Mouse (Mus musculus) midbrain, embryonic 13.5 days (tissue): Measurements from ENCODE around the gene Mier3. TPM values are rescaled to one million over a fixed set of nuclear protein-coding genes. Genes with fewer than 3 reads are reported as not detected.

ENCODE experiments used
- ATAC-seq: fragments of 200-750 bp; cut with Nextera tagmentation; 2 replicates; pipeline ENCODE4 v1.8.0; 2017; ENCODE audit warnings: mild to moderate bottlenecking, moderate TSS enrichment, moderate library complexity
- H3K27ac ChIP-seq: fragments of 300-500 bp; sonication (generic); 2 replicates; pipeline ENCODE4 v1.5.1; 2015; ENCODE audit warnings: inconsistent platforms, mild to moderate bottlenecking, moderate library complexity
- H3K27me3 ChIP-seq: fragments of 300-500 bp; sonication (generic); 2 replicates; pipeline ENCODE4 v1.6.1; 2015; ENCODE audit warnings: mild to moderate bottlenecking, inconsistent platforms
- H3K36me3 ChIP-seq: fragments of 300-500 bp; sonication (generic); 2 replicates; pipeline ENCODE4 v1.6.1; 2015; ENCODE audit warnings: mild to moderate bottlenecking, inconsistent platforms
- H3K4me1 ChIP-seq: fragments of 300-500 bp; sonication (generic); replicated peaks from 2 replicates; pipeline ENCODE4 v1.6.1; 2015; ENCODE audit warnings: inconsistent platforms
- H3K4me2 ChIP-seq: fragments of 300-500 bp; sonication (generic); replicated peaks from 2 replicates; pipeline ENCODE4 v1.6.1; 2015; ENCODE audit warnings: moderate library complexity, mild to moderate bottlenecking, inconsistent platforms
- H3K4me3 ChIP-seq: fragments of 300-500 bp; sonication (generic); replicated peaks from 2 replicates; pipeline ENCODE4 v1.5.1; 2015; ENCODE audit warnings: mild to moderate bottlenecking, inconsistent platforms
- H3K9ac ChIP-seq: fragments of 300-500 bp; sonication (generic); replicated peaks from 2 replicates; pipeline ENCODE4 v1.6.1; 2015; ENCODE audit warnings: mild to moderate bottlenecking, inconsistent platforms
- H3K9me3 ChIP-seq: fragments of 300-500 bp; sonication (generic); 2 replicates; pipeline ENCODE4 v1.6.1; 2016; ENCODE audit warnings: mild to moderate bottlenecking, inconsistent platforms
- WGBS: fragments of 180-500 bp; shearing (Covaris S2); methylation state at CpG from one replicate; pipeline ENCODE4 v1.1.7; 2015; 5-methylcytosine and 5-hydroxymethylcytosine counted together
- polyA plus RNA-seq: library from polyadenylated mRNA; unstranded; fragments of >200 nt; fragmentation: Nextera tagmentation; extraction: Ambion mirVana; gene quantifications from 2 replicates; pipeline ENCODE4 v1.2.1, GENCODE M21; 2015

Mier3 gene
- polyA plus RNA-seq, 1 experiment from 2014 or later, result 19.2 TPM

DNA sequence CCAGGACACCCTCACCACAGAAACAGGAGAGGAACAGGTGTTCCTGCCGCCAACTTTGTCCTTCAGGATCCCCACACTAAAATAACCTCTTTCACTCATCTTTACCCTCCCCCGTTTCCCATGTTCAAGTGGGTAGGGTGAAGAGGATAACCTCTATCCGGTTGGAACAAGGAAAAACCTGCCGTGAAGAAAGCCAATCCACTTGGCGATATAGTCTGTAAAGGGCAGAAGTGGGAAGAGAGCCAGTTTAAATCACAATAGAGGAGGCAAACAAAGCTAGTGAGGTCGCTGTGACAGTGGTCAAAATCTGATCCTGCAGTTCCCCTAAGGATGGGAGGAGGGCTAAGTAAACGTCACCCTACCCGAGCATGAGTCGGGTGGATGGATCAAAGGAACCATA is 38.9 kb downstream of the Mier3 start:
- no peaks in the 10 kb centered on the region for H3K9me3 ChIP-seq
- H3K27me3 ChIP-seq, result no peaks in the 10 kb centered on the region
- peaks cover 27% of the 10 kb centered on the region for H3K36me3 ChIP-seq
- H3K4me1 ChIP-seq, result peaks cover 4% of the 10 kb centered on the region; the same call in 1 of the 2 replicates
- no peak for ATAC-seq
- H3K4me3 ChIP-seq, result no peak overlapping the region
- no peak overlapping the region for H3K9ac ChIP-seq
- 65% methylated on average over 9 of the region's 9 CpGs for WGBS
- H3K4me2 ChIP-seq, result no peak overlapping the region
- no peak overlapping the region for H3K27ac ChIP-seq

- no peaks in the 10 kb centered on the region for H3K36me3 ChIP-seq
- under 1% methylated on average over 18 of the region's 18 CpGs for WGBS
- peak overlapping the region; percentile 86 for H3K4me2 ChIP-seq
- ATAC-seq, result peak; percentile 40; the same call in 1 of the 2 replicates
- H3K4me1 ChIP-seq, result peaks cover 10% of the 10 kb centered on the region
- H3K9ac ChIP-seq, result no peak overlapping the region; the same call in 1 of the 2 replicates
- peaks cover 4% of the 10 kb centered on the region; the same call in 1 of the 2 replicates for H3K9me3 ChIP-seq
- no peaks in the 10 kb centered on the region for H3K27me3 ChIP-seq
- peak overlapping the region; percentile 73 for H3K4me3 ChIP-seq
- no peak overlapping the region for H3K27ac ChIP-seq
These were observed 44.0 kb downstream of the Mier3 start for GRCm38 (mm10) chr13:111724811-111725164.

GRCm38 (mm10) chr13:111725165-111726077 is 44.6 kb downstream of the Mier3 start:
- no peaks in the 10 kb centered on the region for H3K36me3 ChIP-seq
- H3K9ac ChIP-seq, result peak overlapping the region; percentile 70
- peaks cover 10% of the 10 kb centered on the region for H3K4me1 ChIP-seq
- peak overlapping the region; percentile 75 for H3K27ac ChIP-seq
- WGBS, result 0% methylated on average over 65 of the region's 65 CpGs
- peaks cover 4% of the 10 kb centered on the region; the same call in 1 of the 2 replicates for H3K9me3 ChIP-seq
- ATAC-seq, result peak; percentile 100
- H3K27me3 ChIP-seq, result no peaks in the 10 kb centered on the region
- H3K4me3 ChIP-seq, result peak overlapping the region; percentile 73
- peak overlapping the region; percentile 86 for H3K4me2 ChIP-seq

DNA sequence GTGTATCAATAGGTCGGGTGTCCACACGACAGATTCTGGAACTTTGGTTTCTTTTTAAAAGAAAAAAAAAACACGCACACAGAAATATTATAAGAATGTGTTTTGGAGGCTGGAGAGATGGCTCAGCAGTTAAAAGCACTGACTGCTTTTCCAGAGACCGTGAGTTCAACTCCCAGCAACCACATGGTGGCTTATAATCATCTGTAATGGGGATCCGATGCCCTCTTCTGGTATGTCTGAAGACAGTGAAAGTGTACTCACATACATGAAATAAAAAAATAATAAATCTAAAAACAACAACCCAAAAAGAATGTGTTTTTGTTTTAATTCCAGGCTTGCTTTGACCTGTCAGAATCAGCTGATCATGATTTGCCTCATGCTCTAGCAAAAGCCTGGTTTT is 46.1 kb downstream of the Mier3 start:
- Histone ChIP-seq H3K4me1 (peaks cover 10% of the 10 kb centered on the region), H3K4me3 (no peak overlapping the region), H3K36me3 (no peaks in the 10 kb centered on the region), H3K9me3 (peaks cover 4% of the 10 kb centered on the region; the same call in 1 of the 2 replicates), H3K4me2 (no peak overlapping the region), H3K27ac (no peak overlapping the region), H3K9ac (no peak overlapping the region), H3K27me3 (no peaks in the 10 kb centered on the region)
- 95% methylated on average over 5 of the region's 5 CpGs for WGBS
- no peak for ATAC-seq

DNA sequence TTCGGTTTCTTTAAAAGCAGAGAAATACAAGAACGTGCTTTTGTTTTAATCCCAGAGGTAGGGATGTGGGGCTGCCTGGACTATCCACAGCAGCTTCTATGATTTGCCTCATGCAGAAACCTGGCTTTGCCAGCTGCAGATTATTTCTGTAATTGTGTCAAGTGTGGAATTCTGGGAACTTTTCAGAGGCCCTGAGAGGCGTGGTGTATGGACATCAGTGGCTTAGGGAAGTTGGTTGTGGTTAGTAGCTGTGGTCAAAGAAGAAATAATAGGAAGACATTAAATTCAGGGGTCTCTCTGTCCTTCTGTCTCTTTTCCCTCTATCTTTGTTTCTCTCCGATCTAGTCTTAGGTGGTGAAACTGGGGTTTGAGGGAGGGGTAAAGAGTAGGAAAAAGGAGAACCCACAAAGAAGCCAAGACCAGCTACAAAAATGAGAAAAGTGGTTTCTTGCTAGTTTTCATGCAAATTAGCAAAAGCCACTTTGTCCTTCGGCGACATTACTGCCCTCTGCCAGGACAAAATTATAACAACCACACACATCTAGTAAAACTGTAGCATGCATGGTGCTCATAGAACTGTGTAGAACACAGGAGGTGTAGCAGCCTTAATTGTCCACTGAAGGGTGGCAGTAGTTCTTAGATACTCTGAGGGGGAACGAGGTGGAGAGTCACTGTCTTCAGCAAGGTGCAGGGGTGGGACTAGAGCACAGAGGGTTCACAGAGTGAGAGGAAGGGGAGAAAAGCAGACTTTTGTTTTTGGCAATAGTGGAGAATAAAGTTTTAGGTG is 60.6 kb downstream of the Mier3 start:
- no peaks in the 10 kb centered on the region for H3K36me3 ChIP-seq
- no peak overlapping the region for H3K4me3 ChIP-seq
- WGBS, result 82% methylated on average over 7 of the region's 7 CpGs
- H3K9me3 ChIP-seq, result peaks cover 3% of the 10 kb centered on the region; the same call in 1 of the 2 replicates
- no peak overlapping the region for H3K27ac ChIP-seq
- no peaks in the 10 kb centered on the region for H3K4me1 ChIP-seq
- no peaks in the 10 kb centered on the region for H3K27me3 ChIP-seq
- H3K4me2 ChIP-seq, result no peak overlapping the region
- no peak overlapping the region for H3K9ac ChIP-seq
- ATAC-seq, result no peak

GRCm38 (mm10) chr13:111741991-111742615 is 61.3 kb downstream of the Mier3 start:
- H3K36me3 ChIP-seq, result no peaks in the 10 kb centered on the region
- 67% methylated on average over 6 of the region's 6 CpGs for WGBS
- no peak overlapping the region for H3K9ac ChIP-seq
- no peak overlapping the region for H3K27ac ChIP-seq
- no peak overlapping the region for H3K4me3 ChIP-seq
- peaks cover 3% of the 10 kb centered on the region; the same call in 1 of the 2 replicates for H3K9me3 ChIP-seq
- no peaks in the 10 kb centered on the region for H3K27me3 ChIP-seq
- H3K4me1 ChIP-seq, result no peaks in the 10 kb centered on the region
- H3K4me2 ChIP-seq, result no peak overlapping the region
- ATAC-seq, result no peak

DNA sequence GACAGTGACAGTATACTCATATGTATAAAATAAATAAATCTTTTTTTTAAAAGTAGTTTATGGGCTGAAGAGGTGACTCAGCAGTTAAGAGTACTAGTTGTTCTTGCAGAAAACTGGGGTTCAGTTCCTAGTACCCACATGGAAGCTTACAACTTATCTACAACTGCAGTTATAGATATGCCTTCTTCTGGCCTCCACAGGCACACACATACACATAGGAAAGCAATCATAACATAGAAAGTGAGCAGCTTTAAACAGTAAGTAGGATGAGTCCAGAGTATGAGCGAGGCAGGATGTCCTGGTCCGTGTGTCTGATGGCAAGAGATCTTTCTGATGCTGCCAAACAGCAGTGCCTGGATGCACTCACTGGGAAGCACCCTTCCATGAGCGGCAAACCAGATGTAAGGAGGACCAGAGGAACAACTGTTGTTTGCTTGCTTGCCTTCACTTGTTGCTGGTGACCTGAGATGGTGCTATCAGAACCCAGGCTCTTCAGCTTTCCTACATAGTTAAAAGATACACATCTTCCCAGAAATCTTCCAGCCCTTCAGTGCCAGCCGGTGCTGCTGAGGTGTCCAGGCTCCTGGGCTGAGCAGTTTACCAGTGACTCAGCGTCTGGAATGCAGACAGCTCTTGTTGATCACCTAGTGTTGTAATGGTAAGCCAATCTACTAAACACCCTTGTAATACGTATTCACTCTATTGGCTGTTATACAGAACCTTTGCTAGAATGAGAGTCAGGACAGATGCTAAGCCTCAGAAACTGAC is 63.6 kb downstream of the Mier3 start:
- 87% methylated on average over 6 of the region's 6 CpGs for WGBS
- Histone ChIP-seq H3K4me1 (no peaks in the 10 kb centered on the region), H3K27ac (no peak overlapping the region)

GRCm38 (mm10) chr13:111745216-111745615 is 64.4 kb downstream of the Mier3 start:
- 87% methylated on average over 7 of the region's 7 CpGs for WGBS
- Histone ChIP-seq H3K36me3 (peaks cover 26% of the 10 kb centered on the region), H3K27me3 (no peaks in the 10 kb centered on the region), H3K4me3 (no peak overlapping the region), H3K9me3 (no peaks in the 10 kb centered on the region), H3K9ac (no peak overlapping the region), H3K4me1 (no peaks in the 10 kb centered on the region), H3K4me2 (no peak overlapping the region), H3K27ac (no peak overlapping the region)
- no peak for ATAC-seq

More for the DNA sequence above, 63.6 kb downstream of the Mier3 start:
- H3K4me2 ChIP-seq, result no peak overlapping the region
- peaks cover 18% of the 10 kb centered on the region for H3K36me3 ChIP-seq
- no peaks in the 10 kb centered on the region for H3K9me3 ChIP-seq
- no peak overlapping the region for H3K4me3 ChIP-seq
- no peak for ATAC-seq
- H3K9ac ChIP-seq, result no peak overlapping the region
- no peaks in the 10 kb centered on the region for H3K27me3 ChIP-seq

DNA sequence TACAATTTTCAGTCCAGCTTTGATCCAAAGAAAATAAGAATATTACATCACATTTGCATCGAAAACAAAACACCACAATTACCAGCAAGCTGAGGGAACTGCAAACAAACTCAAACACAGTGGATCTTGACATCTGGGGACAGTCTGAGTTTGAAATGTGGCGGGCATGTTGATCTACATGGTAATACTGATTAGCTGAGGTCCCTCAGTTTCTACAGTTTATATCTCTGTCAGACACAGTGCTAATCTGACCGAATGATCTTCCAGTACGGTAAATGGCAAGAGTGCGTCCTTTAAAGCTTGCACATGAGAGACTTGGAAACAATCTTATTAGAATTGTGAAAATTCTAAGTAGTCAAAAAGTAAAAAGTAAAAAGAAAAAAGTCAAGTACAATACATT is 66.1 kb downstream of the Mier3 start:
- ATAC-seq, result no peak
- Histone ChIP-seq H3K27ac (no peak overlapping the region), H3K4me1 (no peaks in the 10 kb centered on the region), H3K9me3 (no peaks in the 10 kb centered on the region), H3K36me3 (peaks cover 42% of the 10 kb centered on the region), H3K27me3 (no peaks in the 10 kb centered on the region), H3K4me2 (no peak overlapping the region), H3K9ac (no peak overlapping the region), H3K4me3 (no peak overlapping the region)
- WGBS, result 93% methylated on average over 5 of the region's 5 CpGs

GRCm38 (mm10) chr13:111748301-111749062 is 67.7 kb downstream of the Mier3 start:
- Histone ChIP-seq H3K4me3 (no peak overlapping the region), H3K4me2 (no peak overlapping the region), H3K27ac (no peak overlapping the region), H3K36me3 (peaks cover 57% of the 10 kb centered on the region), H3K9ac (no peak overlapping the region), H3K4me1 (no peaks in the 10 kb centered on the region), H3K9me3 (no peaks in the 10 kb centered on the region), H3K27me3 (no peaks in the 10 kb centered on the region)
- no peak for ATAC-seq
- 97% methylated on average over 28 of the region's 28 CpGs for WGBS

DNA sequence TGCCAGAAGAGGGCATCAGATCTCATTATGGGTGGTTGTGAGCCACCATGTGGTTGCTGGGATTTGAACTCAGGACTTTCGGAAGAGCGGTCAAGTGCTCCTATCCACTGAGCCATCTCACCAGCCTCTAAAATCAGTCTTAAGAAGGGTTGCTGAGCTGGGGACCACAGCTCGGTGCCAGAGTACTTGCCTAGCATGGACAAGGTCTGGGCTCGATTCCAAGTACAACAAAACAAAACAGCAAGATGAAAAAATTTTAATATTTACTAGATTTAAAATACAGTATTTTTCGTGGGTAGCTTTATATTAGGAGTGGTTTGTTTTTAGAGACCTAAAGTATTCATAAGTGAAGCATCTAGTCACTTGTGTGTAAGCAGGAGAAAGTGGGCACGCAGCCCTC is 72.5 kb downstream of the Mier3 start:
- peaks cover 98% of the 10 kb centered on the region for H3K36me3 ChIP-seq
- no peak overlapping the region for H3K9ac ChIP-seq
- no peaks in the 10 kb centered on the region for H3K27me3 ChIP-seq
- no peak overlapping the region for H3K4me3 ChIP-seq
- 94% methylated on average over 6 of the region's 6 CpGs for WGBS
- no peaks in the 10 kb centered on the region for H3K4me1 ChIP-seq
- no peaks in the 10 kb centered on the region for H3K9me3 ChIP-seq
- ATAC-seq, result no peak
- no peak overlapping the region for H3K27ac ChIP-seq
- H3K4me2 ChIP-seq, result no peak overlapping the region
